Mouse (Mus musculus): ENCODE data around the gene Rims1.

Rims1 gene

DNA sequence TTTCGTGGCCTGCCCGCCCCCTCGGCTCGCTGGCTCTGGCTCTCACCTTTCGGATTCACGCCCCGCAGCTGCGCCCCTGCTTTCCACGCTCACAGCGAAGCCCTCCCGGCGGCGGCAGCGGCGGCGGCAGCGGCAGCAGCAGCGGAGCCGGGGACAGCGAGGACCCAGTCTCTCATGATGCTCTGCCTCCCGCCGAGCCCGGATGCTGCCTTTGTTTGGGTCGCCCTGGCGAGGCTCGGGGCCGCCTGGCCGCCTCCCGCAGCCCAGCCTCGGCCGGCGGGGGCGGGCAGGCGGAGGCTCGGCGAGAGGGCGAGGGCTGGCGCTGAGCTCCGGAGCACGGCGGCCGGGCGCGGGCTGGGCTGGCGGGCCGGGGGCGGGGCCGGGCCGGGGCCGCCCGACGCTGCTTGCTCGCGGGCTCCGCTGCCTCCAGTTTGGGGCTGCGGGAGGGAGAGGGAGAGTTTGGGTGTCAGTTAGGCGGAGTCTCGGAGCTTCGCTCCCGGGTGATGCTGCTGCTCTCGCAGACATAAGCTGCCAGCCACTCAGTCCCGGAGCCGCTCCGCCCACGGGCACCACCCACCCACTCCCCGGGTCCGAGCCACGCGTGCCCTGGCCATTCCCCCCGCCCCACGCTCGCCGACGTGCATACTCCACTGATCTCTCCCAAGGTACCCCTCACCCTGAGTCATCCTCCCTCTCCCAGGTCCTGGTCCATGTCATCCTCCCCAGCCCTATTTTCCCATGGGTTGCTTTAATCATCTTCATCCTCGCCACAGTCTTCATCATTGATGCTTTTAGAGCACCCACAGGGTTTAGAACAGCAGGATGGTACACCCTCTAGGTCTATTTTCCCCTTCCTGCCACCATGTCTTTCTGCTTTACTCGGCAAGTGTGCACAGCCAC lies at the start of gene Rims1:
Gene Rims1 (minus strand): TSS at position 269 of the 900 bp plus-strand sequence.
- no peak for DNase-seq (ENCODE audit: low read depth, low spot score)

- no peak for DNase-seq (ENCODE audit: low read depth, low spot score)
These were observed 867 bp upstream of the Rims1 start for GRCm38 (mm10) chr1:22806626-22807096.

GRCm38 (mm10) chr1:22805025-22805725 lies 619 bp downstream of the Rims1 start:
- DNase-seq (ENCODE audit: low read depth, low spot score): no peak

GRCm38 (mm10) chr1:22804148-22804885 lies 1.5 kb downstream of the Rims1 start:
- no peak for DNase-seq (ENCODE audit: low read depth, low spot score)

- no peak for DNase-seq (ENCODE audit: low read depth, low spot score)
These were observed 2.3 kb downstream of the Rims1 start for GRCm38 (mm10) chr1:22803471-22803870.

DNA sequence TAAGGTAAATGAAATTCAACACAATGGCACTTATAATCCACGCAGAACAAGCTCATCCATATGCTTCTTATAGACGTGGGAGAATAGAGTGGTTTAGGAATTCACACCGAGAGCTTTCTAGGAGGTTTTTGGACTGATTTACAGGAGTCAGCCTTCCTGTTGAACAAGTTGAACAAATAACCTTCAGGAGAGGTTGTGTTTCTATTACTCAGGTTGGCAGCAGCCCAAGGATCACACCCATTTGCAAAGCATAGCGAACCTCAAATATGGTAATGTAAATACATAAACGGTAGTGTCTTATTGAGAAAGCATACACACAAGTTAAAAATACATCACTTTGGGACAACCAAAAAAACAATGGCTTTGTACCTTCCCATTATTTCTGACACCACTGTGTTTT lies 5.5 kb downstream of the Rims1 start:
- no peak for DNase-seq (ENCODE audit: low read depth, low spot score)

GRCm38 (mm10) chr1:22797091-22797490 lies 8.7 kb downstream of the Rims1 start:
- DNase-seq (ENCODE audit: low read depth, low spot score): no peak

DNA sequence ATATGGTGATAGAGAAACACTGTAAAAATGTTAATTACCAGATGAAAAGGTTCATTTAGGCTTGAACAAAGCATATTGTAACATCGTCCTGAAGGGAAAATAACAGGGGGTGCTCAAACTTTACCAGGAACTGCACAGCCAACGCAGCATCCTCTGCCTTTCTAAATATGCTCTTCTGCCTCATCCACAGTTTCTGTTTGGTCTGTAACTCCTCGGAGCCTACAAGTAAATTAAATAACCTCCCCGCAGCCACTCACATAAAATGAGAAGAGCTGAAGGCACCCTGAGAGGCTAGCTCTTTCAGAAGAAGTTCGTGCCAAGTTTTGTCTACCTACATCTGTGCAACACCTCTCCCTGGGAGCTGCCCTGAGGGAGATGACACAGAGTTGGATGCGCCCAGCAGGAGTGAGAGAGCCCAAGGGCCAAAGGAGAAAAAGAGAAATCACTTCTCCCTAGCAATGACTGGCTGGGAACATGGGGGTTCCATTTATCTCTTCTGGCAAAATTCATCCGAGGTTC lies 16.3 kb downstream of the Rims1 start:
- no peak for DNase-seq (ENCODE audit: low read depth, low spot score)

GRCm38 (mm10) chr1:22787616-22788015 lies 18.2 kb downstream of the Rims1 start:
- DNase-seq (ENCODE audit: low read depth, low spot score): no peak

DNA sequence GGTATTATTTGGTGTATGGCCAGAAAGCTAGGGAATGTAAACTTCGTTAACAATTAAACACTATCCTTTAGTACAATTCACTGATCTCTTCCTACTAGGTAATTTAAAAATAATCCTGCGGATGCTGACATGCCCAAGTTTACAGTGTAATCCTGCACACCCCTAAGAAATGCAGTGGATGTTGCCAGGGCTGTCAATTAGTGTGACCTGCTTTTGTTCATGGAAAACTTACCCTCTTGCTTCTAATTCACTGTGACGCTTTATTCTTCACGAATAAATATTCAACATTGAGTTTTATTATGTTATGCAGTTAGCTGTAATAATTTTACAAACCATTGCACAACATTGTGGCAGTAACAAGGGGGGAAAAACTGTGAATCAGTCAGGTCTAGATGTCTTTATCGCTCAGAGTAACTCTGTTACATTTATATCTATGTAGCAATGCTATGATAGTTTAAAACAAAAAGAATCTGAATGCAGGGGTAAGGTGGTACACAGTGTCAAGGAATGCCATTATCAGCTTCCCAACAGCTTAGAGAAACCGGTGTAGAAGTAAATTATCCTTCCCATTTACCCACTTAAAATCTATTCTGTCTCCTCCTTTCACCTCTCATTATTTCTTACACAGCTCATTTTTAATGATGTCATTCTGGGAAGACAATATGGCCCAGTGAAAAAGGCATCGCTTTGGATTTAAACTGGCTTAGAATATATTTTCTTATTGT lies 35.1 kb downstream of the Rims1 start:
- no peak for DNase-seq (ENCODE audit: low read depth, low spot score)

GRCm38 (mm10) chr1:22763376-22763775 lies 42.4 kb downstream of the Rims1 start:
- no peak for DNase-seq (ENCODE audit: low read depth, low spot score)

GRCm38 (mm10) chr1:22762780-22763179 lies 43.0 kb downstream of the Rims1 start:
- DNase-seq (ENCODE audit: low read depth, low spot score): no peak

GRCm38 (mm10) chr1:22750536-22750935 lies 55.3 kb downstream of the Rims1 start:
- no peak for DNase-seq (ENCODE audit: low read depth, low spot score)

GRCm38 (mm10) chr1:22744655-22745054 lies 61.1 kb downstream of the Rims1 start:
- no peak for DNase-seq (ENCODE audit: low read depth, low spot score)

DNA sequence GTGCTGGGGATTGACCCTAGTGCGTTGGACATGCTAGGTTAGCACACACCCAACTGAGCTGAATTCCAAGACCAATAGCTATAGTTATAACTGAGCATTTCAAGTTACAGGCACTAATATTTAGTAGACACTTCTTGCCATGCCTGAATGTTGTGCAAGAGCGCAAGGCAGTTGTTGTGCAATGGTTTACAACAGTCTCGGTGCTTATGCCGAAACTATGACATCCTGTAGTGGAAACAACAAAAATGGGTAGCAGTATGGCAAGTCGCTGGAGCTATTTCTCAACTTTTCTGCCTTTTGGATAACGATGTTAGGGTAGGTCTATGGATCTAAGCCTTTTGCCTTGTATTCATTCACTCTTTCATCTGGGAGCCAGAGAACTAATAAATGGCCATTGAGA lies 68.3 kb downstream of the Rims1 start:
- no peak for DNase-seq (ENCODE audit: low read depth, low spot score)

- DNase-seq (ENCODE audit: low read depth, low spot score): no peak
These were observed 71.4 kb downstream of the Rims1 start for GRCm38 (mm10) chr1:22734429-22734828.

- no peak for DNase-seq (ENCODE audit: low read depth, low spot score)
These were observed 72.5 kb downstream of the Rims1 start for GRCm38 (mm10) chr1:22733281-22733680.

- no peak for DNase-seq (ENCODE audit: low read depth, low spot score)
These were observed 77.6 kb downstream of the Rims1 start for GRCm38 (mm10) chr1:22728207-22728606.

- no peak for DNase-seq (ENCODE audit: low read depth, low spot score)
These were observed 84.1 kb downstream of the Rims1 start for GRCm38 (mm10) chr1:22721706-22722105.

DNA sequence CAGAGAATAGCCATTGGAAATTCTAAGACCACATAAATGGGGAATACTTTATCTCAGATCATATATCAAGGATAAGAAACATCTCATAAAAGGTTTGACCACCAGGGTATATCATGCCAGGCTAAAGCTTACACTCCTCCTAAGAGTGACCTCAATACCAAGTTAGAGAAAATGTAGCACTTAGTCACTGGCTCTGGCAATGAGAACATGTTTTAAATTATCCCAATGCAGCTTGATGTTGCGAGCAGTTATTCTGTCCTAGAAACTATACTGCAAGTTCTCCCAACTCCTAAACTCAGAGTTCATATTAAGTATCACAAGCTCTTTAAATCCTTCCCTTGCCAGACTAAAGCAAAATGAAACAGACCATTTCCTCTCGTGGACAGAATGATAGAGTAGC lies 85.1 kb downstream of the Rims1 start:
- DNase-seq (ENCODE audit: low read depth, low spot score): no peak

DNA sequence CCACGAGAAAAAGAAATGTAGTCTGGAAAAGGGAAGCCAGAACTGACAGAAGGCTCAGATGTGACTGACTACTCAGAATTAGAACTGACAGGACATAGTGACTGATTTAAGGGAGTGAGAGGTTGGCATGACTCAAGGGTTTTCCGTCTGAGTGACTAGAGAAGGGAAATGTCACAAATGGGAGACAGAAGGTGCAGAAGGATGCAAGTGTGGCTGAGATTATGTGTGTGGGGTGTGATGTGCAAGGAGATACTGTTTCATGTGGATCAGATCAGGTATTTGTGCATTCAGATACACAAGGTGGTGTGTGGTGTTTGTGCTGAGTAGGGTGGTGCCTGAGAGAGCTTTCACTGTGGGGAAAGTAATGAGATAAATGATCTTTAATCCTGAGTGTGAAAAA lies 96.3 kb downstream of the Rims1 start:
- no peak for DNase-seq (ENCODE audit: low read depth, low spot score)

All from c-Kit-negative CD71-positive TER-119-positive erythroid progenitor cells, embryonic 14.5 days (primary cell).